Mouse (Mus musculus) heart, embryonic 12.5 days (tissue): Measurements from ENCODE around the gene Jam2. TPM values are rescaled to one million over a fixed set of nuclear protein-coding genes. Genes with fewer than 3 reads are reported as not detected.

Source experiments
- ATAC-seq: fragments of 200-750 bp; cut with Nextera tagmentation; 2 replicates; pipeline ENCODE4 v1.8.0; 2017; ENCODE audit warnings: moderate TSS enrichment, moderate library complexity; ENCODE audit not compliant: insufficient number of reproducible peaks, low FRiP score
- H3K27ac ChIP-seq: fragments of 300-500 bp; sonication (generic); 2 replicates; pipeline ENCODE4 v1.5.1; 2016; ENCODE audit warnings: mild to moderate bottlenecking, moderate library complexity; ENCODE audit not compliant: poor library complexity, severe bottlenecking
- H3K27me3 ChIP-seq: fragments of 300-500 bp; sonication (generic); replicated peaks from 2 replicates; pipeline ENCODE4 v1.6.1; 2016; ENCODE audit warnings: mild to moderate bottlenecking, moderate library complexity
- H3K36me3 ChIP-seq: fragments of 300-500 bp; sonication (generic); 2 replicates; pipeline ENCODE4 v1.6.1; 2016; ENCODE audit warnings: mild to moderate bottlenecking, moderate library complexity
- H3K4me1 ChIP-seq: fragments of 300-500 bp; sonication (generic); replicated peaks from 2 replicates; pipeline ENCODE4 v1.6.1; 2016; ENCODE audit warnings: mild to moderate bottlenecking
- H3K4me2 ChIP-seq: fragments of 300-500 bp; sonication (generic); 2 replicates; pipeline ENCODE4 v1.6.1; 2016; ENCODE audit warnings: mild to moderate bottlenecking, moderate library complexity
- H3K4me3 ChIP-seq: fragments of 300-500 bp; sonication (generic); 2 replicates; pipeline ENCODE4 v1.5.1; 2016; ENCODE audit warnings: mild to moderate bottlenecking
- H3K9ac ChIP-seq: fragments of 300-500 bp; sonication (generic); 2 replicates; pipeline ENCODE4 v1.6.1; 2016; ENCODE audit warnings: mild to moderate bottlenecking, moderate library complexity
- H3K9me3 ChIP-seq: fragments of 300-500 bp; sonication (generic); replicated peaks from 2 replicates; pipeline ENCODE4 v1.6.1; 2016; ENCODE audit warnings: mild to moderate bottlenecking, moderate library complexity
- WGBS: fragments of 180-500 bp; shearing (Covaris S2); methylation state at CpG from one replicate; pipeline ENCODE4 v1.1.7; 2016; 5-methylcytosine and 5-hydroxymethylcytosine counted together
- polyA plus RNA-seq: library from polyadenylated mRNA; unstranded; fragments of >200 nt; fragmentation: Nextera tagmentation; extraction: Ambion mirVana; gene quantifications from 2 replicates; pipeline ENCODE4 v1.2.1, GENCODE M21; 2016

The Jam2 gene
- polyA plus RNA-seq, 1 experiment from 2014 or later = 8.3 TPM

GRCm38 (mm10) chr16:84817423-84817822 is 43.5 kb downstream of the Jam2 start:
- no peaks in the 10 kb centered on the region for H3K27me3 ChIP-seq
- no peak overlapping the region for H3K27ac ChIP-seq
- no peaks in the 10 kb centered on the region for H3K4me1 ChIP-seq
- H3K4me3 ChIP-seq = no peak overlapping the region
- no peak overlapping the region for H3K4me2 ChIP-seq
- peaks cover 10% of the 10 kb centered on the region; the same call in 1 of the 2 replicates for H3K36me3 ChIP-seq
- 41% methylated on average over 7 of the region's 7 CpGs for WGBS
- H3K9ac ChIP-seq = no peak overlapping the region
- H3K9me3 ChIP-seq = no peaks in the 10 kb centered on the region
- ATAC-seq = no peak

- H3K4me3 ChIP-seq = no peak overlapping the region
- ATAC-seq = no peak
- H3K36me3 ChIP-seq = peaks cover 76% of the 10 kb centered on the region
- H3K4me2 ChIP-seq = no peak overlapping the region
- no peaks in the 10 kb centered on the region for H3K4me1 ChIP-seq
- no peaks in the 10 kb centered on the region for H3K27me3 ChIP-seq
- H3K27ac ChIP-seq = no peak overlapping the region
- H3K9ac ChIP-seq = no peak overlapping the region
- H3K9me3 ChIP-seq = no peaks in the 10 kb centered on the region
- WGBS = 73% methylated on average over 6 of the region's 6 CpGs
These were observed 51.1 kb downstream of the Jam2 start for GRCm38 (mm10) chr16:84825009-84825408.

GRCm38 (mm10) chr16:84831696-84832095 is 57.8 kb downstream of the Jam2 start:
- H3K4me2 ChIP-seq = 0 out of 2 replicates have a peak overlapping the region, but pooled peaks have one; percentile 7
- H3K27me3 ChIP-seq = no peaks in the 10 kb centered on the region
- H3K4me1 ChIP-seq = peaks cover 12% of the 10 kb centered on the region
- H3K27ac ChIP-seq = peak overlapping the region; percentile 26; the same call in 1 of the 2 replicates
- H3K4me3 ChIP-seq = no peak overlapping the region
- no peak overlapping the region; the same call in 1 of the 2 replicates for H3K9ac ChIP-seq
- ATAC-seq = no peak
- WGBS = 86% methylated on average over 5 of the region's 5 CpGs
- H3K9me3 ChIP-seq = no peaks in the 10 kb centered on the region
- peaks cover 55% of the 10 kb centered on the region for H3K36me3 ChIP-seq

GRCm38 (mm10) chr16:84832736-84833135 is 58.8 kb downstream of the Jam2 start:
- Histone ChIP-seq H3K9ac (no peak overlapping the region), H3K27me3 (no peaks in the 10 kb centered on the region), H3K27ac (no peak overlapping the region), H3K36me3 (peaks cover 45% of the 10 kb centered on the region), H3K4me3 (no peak overlapping the region), H3K4me1 (peaks cover 16% of the 10 kb centered on the region), H3K9me3 (no peaks in the 10 kb centered on the region), H3K4me2 (no peak overlapping the region)
- 95% methylated on average over 5 of the region's 5 CpGs for WGBS
- ATAC-seq = no peak

- H3K36me3 ChIP-seq = peaks cover 34% of the 10 kb centered on the region
- H3K4me3 ChIP-seq = peak overlapping the region; percentile 84
- H3K4me1 ChIP-seq = peaks cover 16% of the 10 kb centered on the region
- no peaks in the 10 kb centered on the region for H3K9me3 ChIP-seq
- ATAC-seq = no peak
- WGBS = under 1% methylated on average over 22 of the region's 22 CpGs
- no peaks in the 10 kb centered on the region for H3K27me3 ChIP-seq
- peak overlapping the region; percentile 96 for H3K9ac ChIP-seq
- H3K27ac ChIP-seq = peak overlapping the region; percentile 99
- H3K4me2 ChIP-seq = peak overlapping the region; percentile 85
These were observed 60.4 kb downstream of the Jam2 start for GRCm38 (mm10) chr16:84834344-84834743.

GRCm38 (mm10) chr16:84834745-84835440 is 61.0 kb downstream of the Jam2 start, which contains the start of gene Gabpa:
Gabpa (plus strand) TSS chr16:84834925.
- peaks cover 31% of the 10 kb centered on the region for H3K36me3 ChIP-seq
- under 1% methylated on average over 52 of the region's 52 CpGs for WGBS

GRCm38 (mm10) chr16:84835441-84835822 is 61.5 kb downstream of the Jam2 start, which contains the start of gene Atp5j:
Atp5j (minus strand) TSS chr16:84835625.
- Histone ChIP-seq H3K27me3 (no peaks in the 10 kb centered on the region), H3K27ac (peak within 1 kb of the TSS; percentile 99), H3K4me1 (peaks cover 16% of the 10 kb centered on the region), H3K9me3 (no peaks in the 10 kb centered on the region), H3K9ac (peak within 1 kb of the TSS; percentile 96), H3K4me2 (peak within 1 kb of the TSS; percentile 85), H3K36me3 (peaks cover 29% of the 10 kb centered on the region), H3K4me3 (peak within 1 kb of the TSS; percentile 84)
- WGBS = under 1% methylated on average over 56 of the region's 57 CpGs
- peak; percentile 72 for ATAC-seq

More at GRCm38 (mm10) chr16:84834745-84835440, 61.0 kb downstream of the Jam2 start, which contains the start of gene Gabpa:
- Histone ChIP-seq H3K4me2 (peak within 1 kb of the TSS; percentile 85), H3K9ac (peak within 1 kb of the TSS; percentile 96), H3K27ac (peak within 1 kb of the TSS; percentile 99), H3K27me3 (no peaks in the 10 kb centered on the region), H3K4me3 (peak within 1 kb of the TSS; percentile 84), H3K9me3 (no peaks in the 10 kb centered on the region), H3K4me1 (peaks cover 16% of the 10 kb centered on the region)
- peak; percentile 94 for ATAC-seq

- peaks cover 16% of the 10 kb centered on the region for H3K4me1 ChIP-seq
- H3K27me3 ChIP-seq = no peaks in the 10 kb centered on the region
- H3K27ac ChIP-seq = peak overlapping the region; percentile 99
- peak overlapping the region; percentile 84 for H3K4me3 ChIP-seq
- peaks cover 24% of the 10 kb centered on the region for H3K36me3 ChIP-seq
- 4% methylated on average over 29 of the region's 29 CpGs for WGBS
- ATAC-seq = no peak
- no peaks in the 10 kb centered on the region for H3K9me3 ChIP-seq
- peak overlapping the region; percentile 96 for H3K9ac ChIP-seq
- peak overlapping the region; percentile 85 for H3K4me2 ChIP-seq
These were observed 62.2 kb downstream of the Jam2 start for GRCm38 (mm10) chr16:84835823-84836743.

- Histone ChIP-seq H3K9ac (no peak overlapping the region), H3K27me3 (no peaks in the 10 kb centered on the region), H3K4me2 (no peak overlapping the region), H3K9me3 (no peaks in the 10 kb centered on the region), H3K4me1 (0 out of 2 replicates have a peak, but pooled peaks cover 6% of the 10 kb centered on the region), H3K4me3 (no peak overlapping the region), H3K27ac (no peak overlapping the region), H3K36me3 (peaks cover 15% of the 10 kb centered on the region)
- 84% methylated on average over 2 of the region's 2 CpGs for WGBS
- no peak for ATAC-seq
These were observed 64.7 kb downstream of the Jam2 start for GRCm38 (mm10) chr16:84838576-84838975.

- ATAC-seq = no peak
- no peaks in the 10 kb centered on the region for H3K27me3 ChIP-seq
- no peak overlapping the region for H3K4me2 ChIP-seq
- H3K27ac ChIP-seq = no peak overlapping the region
- 92% methylated on average over 6 of the region's 6 CpGs for WGBS
- no peaks in the 10 kb centered on the region for H3K4me1 ChIP-seq
- no peaks in the 10 kb centered on the region for H3K9me3 ChIP-seq
- H3K36me3 ChIP-seq = peaks cover 72% of the 10 kb centered on the region
- H3K9ac ChIP-seq = no peak overlapping the region
- H3K4me3 ChIP-seq = no peak overlapping the region
These were observed 79.6 kb downstream of the Jam2 start for GRCm38 (mm10) chr16:84853492-84853891.

- Histone ChIP-seq H3K27ac (no peak overlapping the region), H3K4me1 (no peaks in the 10 kb centered on the region), H3K4me2 (no peak overlapping the region), H3K4me3 (no peak overlapping the region), H3K9ac (no peak overlapping the region), H3K36me3 (peaks cover 38% of the 10 kb centered on the region), H3K27me3 (no peaks in the 10 kb centered on the region), H3K9me3 (no peaks in the 10 kb centered on the region)
- ATAC-seq = no peak
- 69% methylated on average over 8 of the region's 8 CpGs for WGBS
These were observed 90.7 kb downstream of the Jam2 start for GRCm38 (mm10) chr16:84864656-84865055.
